Mouse (Mus musculus): Measurements from ENCODE around the gene Gm20388.

GRCm38 (mm10) chr8:120859881-120860280 lies 949.2 kb downstream of the Gm20388 start:
- TF ChIP-seq CTCF (conservative IDR thresholded peaks at IDR 0.05; ENCODE audit: insufficient read depth, insufficient read length, low read depth, low read length) (no peak), POLR2A (IDR thresholded peaks at IDR 0.05; ENCODE audit: low read depth, low read length) (no peak)

Measured in kidney, adult 2 months (tissue).